Mouse (Mus musculus) myocyte (in vitro differentiated cells): ENCODE measurements around the gene Cfap299.

ENCODE experiments used
- MYOD1 ChIP-seq, 3 experiments: IDR thresholded peaks; one replicate each; pipeline ENCODE4 v1.6.1; 2011; ENCODE audit warnings: control low read depth in 2 of 3, low read depth in 2 of 3, mild to moderate bottlenecking in 2 of 3, moderate library complexity in 1 of 3; ENCODE audit not compliant: insufficient read length in 2 of 3, control insufficient read depth in 1 of 3
- TCF3 ChIP-seq: IDR thresholded peaks from one replicate; pipeline ENCODE4 v1.6.1; 2011; ENCODE audit warnings: low read depth, control low read depth; ENCODE audit not compliant: insufficient read length
- USF1 ChIP-seq: IDR thresholded peaks from one replicate; pipeline ENCODE4 v1.6.1; 2011; ENCODE audit warnings: low read depth, mild to moderate bottlenecking, control low read depth, moderate library complexity

DNA sequence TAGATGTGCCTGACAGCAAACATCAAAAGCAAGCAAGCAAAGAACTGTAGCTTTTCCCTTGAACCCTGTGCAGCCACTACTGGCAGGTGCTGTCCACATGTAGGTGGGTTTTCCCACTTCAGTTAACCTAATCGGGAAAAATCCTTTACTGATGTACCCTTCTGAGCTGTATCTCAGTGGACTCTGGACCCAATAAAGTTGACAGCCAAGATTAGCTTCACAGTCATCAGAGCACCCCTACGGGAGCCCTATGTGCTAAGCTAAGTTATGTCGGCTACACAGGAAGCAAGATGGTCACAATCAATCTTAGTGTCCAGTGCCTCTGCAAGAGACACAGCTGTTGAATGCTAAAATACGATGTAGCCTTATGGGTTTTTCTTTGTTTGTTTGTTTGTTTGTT lies 29.0 kb upstream of the Cfap299 start:
- TF ChIP-seq TCF3 (no peak), MYOD1 (IDR thresholded peaks at IDR 0.05; ENCODE audit: control insufficient read depth in 1 of 3, insufficient read length in 2 of 3, low read depth in 2 of 3) (no peak), USF1 (no peak)
